Mouse (Mus musculus) brain, adult 2 months (tissue): Measurements from ENCODE around the gene Hmx1.

ENCODE experiments used
- DNase-seq: peaks from one replicate; pipeline ENCODE4 v3.0.0; 2011; ENCODE audit warnings: low read depth, low spot score

The Hmx1 gene

DNA sequence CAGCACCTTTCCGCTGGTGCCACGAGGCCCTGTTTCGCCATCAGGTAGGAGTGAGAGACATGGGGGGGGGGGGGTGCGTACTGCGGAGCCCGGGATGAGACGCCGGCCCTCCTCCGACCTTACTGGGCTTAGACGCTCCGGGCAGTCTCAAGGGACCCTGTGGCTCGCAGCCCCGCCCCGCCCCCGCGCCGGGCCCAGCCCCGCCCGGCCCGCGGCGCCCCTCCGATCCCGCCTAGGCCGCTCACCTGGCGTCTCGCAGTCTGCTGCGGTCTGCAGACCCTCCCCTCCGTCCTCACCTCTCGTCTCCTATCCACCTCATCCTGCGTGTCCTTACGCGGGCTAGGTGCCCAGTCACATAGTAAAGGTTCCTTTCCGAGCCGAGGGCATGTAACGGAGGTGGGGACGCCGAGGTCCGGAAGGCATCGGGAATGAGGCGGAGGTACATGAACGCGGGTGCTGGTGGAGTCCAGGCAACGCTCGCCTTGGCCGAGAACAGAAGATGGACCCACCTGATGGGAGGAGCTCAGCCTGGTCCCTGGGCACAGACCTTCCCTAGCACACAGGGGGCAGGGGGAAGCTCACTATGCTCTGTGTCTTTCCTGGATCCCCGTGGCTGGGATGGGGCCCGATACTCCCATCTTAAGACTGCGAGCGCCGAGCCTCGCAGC is 8.9 kb downstream of the Hmx1 start:
- DNase-seq = no peak

- no peak for DNase-seq
Observed at GRCm38 (mm10) chr5:35398310-35398910, 9.5 kb downstream of the Hmx1 start.

DNA sequence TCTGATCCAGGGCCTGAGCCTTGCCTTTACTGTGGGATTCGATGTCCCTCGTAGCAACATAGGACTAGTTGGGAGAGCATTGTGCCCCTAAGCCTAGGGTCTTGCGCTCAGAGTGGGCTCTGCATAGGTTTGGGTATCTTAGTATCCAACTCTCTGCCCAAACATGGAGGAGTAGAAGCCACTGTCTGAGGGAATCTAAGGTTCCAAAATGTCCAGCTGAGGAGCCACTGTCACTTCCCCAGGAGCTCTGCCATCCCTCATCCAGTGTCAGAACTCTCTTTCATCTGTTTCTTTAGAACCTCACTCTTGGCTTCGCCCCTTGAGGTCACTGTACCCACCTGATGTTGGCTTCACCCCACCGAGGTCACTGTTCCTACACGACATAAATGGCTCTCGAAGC is 10.2 kb downstream of the Hmx1 start:
- DNase-seq = no peak

- no peak for DNase-seq
Observed at GRCm38 (mm10) chr5:35399704-35400320, 10.9 kb downstream of the Hmx1 start.

GRCm38 (mm10) chr5:35401240-35401639 is 12.3 kb downstream of the Hmx1 start:
- DNase-seq = no peak

DNA sequence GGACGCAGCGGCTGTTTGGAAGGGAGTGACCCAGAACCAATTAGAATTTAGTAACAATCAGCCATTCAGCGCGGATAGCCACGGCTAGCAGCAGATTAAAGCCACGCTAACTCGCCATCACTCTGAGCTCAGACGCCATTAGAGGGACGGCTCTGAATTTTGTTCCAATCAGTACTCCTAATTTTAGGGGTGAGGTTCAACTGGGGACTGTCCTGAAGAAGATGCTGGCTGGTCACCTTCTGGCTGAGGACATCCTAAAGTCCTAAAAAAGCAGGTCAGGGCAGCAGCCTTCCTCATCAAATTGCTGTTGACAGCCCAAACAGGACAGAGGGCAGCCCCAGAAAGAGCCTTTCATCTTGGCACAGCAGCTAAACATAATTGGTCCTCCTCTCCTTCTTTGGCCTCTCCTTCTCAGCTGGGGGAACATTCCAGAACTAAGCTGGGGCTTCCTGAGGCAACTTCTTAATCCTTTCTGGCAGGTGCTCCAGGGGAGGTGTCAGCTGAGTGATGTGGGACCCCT is 18.6 kb downstream of the Hmx1 start:
- no peak for DNase-seq

DNA sequence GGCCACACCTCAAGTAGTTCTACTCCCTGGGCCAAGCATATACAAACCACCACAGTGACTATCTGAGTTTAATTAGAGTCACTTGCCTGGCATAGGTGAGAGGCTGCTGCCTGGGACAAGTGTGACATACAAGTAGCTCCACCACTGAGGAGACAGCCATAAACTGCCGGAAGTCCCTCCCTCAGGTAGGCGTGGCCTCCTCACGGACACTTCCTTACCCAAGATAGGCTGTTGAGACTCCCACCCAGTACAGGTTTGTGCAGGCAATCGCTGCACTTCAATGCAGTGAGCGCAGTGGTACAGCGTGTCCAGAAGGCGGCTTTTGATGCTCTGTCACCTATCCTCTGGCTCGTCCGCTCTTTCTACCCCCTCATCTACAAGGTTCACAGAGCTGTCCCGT is 22.1 kb downstream of the Hmx1 start:
- DNase-seq = no peak

GRCm38 (mm10) chr5:35412833-35413232 is 23.9 kb downstream of the Hmx1 start:
- DNase-seq = no peak

GRCm38 (mm10) chr5:35417707-35418106 is 28.8 kb downstream of the Hmx1 start:
- no peak for DNase-seq

DNA sequence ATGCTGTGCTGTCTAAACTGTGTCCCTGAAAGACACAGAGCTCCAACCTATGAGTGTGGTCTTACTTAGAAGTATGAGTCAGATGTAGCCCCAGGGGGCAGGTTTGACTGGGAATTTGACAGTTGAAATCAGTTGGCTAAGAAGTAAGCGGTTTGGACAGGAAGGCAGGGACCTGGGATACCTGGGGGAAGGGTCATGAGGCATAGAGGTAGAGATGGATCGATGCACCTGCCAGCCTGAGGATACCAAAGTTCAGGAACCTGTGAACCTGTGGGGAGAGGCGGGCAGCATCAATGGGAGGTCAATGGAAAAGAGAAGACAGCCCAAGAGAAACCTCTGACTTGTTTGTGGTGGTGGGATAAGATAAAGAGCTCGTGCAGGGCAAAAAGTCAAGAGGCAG is 32.7 kb downstream of the Hmx1 start:
- DNase-seq = no peak

DNA sequence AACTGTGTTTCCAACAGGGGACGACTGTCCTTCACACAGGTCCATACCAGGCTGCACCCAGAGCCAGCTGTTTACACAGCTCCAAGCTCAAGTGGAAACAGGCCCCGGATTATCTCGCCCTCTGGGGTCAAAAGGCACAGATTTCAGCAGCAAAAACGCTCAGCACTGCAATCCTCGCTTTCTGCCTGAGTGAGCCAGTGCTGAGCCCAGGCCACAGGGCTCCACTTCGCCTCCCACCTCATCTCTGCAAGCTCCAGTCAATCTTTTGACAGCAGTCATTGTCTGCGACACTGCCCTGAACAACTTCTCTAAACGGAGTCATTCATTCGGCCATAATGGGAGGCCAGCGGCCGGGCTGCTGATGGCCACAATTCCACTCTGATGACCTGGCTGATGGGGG is 36.3 kb downstream of the Hmx1 start:
- no peak for DNase-seq

DNA sequence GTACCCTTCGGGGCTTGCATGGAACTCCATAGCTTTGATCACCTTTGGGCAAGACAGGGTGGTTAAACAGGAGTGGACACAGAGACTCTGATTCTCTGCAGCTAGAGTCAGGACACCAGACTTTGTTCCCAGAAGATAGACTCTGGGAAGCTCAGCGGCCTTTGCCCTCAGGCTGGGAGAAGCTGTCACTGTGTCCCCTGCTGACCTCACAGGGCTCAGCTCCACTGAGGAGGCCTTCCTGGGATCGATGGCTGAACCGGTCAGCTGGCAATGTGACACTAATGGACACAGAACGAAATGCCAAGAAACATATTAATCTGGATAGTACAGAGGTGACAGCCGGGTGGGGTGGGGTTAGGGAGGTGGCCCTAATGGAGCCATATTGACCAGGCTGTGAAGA is 39.0 kb downstream of the Hmx1 start:
- DNase-seq = no peak

DNA sequence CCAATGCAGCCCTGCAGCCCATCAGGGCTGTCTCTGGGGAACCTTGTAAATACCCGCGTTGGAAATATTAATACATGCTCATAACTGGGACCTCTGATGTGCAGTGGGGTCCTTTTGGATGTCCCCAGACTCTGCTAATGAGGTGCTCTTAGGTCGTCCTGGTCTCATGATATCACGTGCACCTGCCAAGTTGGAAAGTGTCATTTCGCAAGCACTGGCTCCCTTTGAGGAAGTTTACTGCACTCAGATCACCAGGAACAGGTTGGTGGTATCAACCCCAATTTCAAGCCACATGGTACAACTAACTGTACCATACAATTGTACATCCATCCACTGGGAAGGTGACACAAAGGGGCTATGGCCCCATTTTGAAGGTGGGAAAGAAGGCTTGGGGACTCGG is 39.5 kb downstream of the Hmx1 start:
- no peak for DNase-seq

DNA sequence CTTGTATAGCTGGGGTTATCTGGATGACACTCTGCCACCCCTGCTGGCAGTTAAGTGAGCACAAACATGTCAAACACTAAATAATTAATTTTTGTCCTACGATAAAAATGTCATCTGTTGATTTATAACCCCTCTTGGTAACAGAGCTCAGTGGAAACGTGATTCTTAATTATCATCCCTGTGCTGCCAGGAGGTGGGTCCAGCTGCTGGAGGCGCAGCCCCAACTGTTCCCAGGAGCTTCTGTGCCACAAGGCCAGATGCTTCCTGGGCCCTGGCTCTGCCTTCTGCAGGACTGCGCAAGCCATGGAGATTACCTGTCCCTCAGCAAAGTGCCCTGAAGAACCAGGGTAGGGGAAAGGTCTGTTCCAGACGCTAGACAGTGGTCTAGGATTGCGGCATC is 43.2 kb downstream of the Hmx1 start:
- no peak for DNase-seq

GRCm38 (mm10) chr5:35434038-35434437 is 45.1 kb downstream of the Hmx1 start:
- DNase-seq = no peak

DNA sequence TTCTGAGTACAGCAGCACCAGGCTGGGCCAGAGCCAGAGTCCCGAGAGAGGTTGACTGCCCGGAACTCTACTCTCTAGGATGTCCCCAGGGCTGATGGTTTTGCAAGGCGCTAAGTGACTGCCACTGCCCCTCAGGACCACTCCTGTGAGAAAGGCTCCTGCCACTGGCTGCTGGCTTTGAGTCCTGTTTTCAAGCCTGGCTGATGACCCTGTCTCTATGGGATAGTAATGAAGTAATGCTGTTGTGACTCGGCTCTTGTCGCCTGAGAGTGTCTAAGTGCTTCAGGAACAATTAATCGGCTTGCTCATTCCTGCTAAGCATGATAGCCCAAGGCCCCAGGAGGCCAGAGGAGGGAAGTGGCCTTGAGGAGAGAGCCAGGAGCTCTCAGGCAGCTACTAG is 45.8 kb downstream of the Hmx1 start:
- DNase-seq = no peak

GRCm38 (mm10) chr5:35438805-35439204 is 49.9 kb downstream of the Hmx1 start:
- no peak for DNase-seq

DNA sequence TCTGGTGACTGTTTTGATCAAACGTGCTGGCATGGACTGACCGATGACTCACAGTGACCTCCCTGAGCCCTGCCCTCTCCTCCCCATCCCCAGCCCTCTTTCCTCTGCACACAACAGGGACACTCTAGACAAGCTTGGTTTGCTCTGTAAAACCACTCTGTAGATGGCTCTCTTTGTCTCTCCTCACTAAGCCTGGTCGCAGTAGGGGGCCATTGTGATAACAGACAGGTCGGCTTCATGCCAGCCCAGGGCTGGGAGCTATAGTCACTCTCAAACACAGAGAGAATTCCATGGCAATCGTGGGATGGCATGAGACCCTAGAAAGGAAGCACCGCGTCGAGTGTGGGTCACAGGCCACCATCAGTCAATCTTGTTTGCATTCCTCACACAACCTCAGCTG is 51.6 kb downstream of the Hmx1 start:
- no peak for DNase-seq

DNA sequence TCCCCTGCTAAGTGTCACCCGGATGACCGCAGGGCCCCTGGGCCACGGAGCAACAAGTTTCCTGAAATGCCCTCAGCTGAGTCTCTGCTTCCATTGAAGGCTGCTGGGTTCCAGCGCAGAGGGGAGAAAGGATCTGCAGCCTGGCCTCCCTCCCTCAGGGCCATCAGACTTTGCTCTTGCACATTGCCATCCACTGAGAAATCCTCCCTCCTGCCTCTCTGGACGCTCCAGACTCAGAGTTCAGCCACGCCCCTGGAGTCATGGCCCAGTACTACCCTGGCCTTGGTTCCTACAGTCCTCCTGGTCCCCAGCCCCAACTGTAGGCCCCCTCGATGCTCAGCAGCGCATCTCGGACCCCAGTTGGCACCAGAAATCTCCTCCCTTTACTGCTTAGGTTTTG is 52.5 kb downstream of the Hmx1 start:
- DNase-seq = no peak

- no peak for DNase-seq
Observed at GRCm38 (mm10) chr5:35444731-35445130, 55.8 kb downstream of the Hmx1 start.

DNA sequence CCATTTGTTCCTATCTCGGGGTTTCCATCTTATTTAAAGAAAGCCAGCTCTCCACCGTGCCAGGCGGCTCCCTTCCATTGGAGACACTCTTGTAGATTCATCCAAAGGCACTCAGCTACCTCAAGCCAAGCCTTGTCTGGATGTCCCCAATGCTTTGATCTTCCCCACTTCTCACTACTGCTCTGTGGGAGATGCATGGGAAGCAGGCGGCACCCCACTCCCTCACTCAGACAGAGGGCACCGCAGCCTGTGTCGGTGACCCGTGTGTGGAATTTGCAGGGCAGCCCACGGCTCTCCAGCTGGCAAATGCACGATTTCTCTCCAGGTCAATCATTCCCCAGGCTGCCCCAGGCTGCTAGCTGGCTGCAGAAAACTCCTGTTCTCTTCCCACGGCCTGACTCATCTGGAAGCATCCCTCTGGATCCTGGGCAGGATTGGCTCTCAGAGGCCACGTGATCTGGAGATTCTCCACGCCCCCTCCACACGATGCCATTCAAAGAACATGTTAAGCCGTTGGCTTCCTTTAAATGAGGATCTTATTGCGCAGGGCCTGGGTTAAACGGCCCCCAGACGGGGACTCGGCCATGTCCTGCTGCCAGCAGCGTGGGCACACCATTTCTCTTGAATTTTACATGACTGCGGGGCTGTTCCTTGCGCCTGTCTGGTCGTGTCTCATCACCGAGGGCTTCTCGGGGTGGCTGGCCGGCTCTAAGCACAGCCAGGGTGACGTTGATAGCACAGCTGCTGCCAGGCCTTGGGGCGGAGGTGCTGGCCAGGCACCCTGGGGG is 58.9 kb downstream of the Hmx1 start:
- DNase-seq = peak; percentile 90
